Mouse (Mus musculus): ENCODE results near the gene Psmb3.
"Not testable (repeated sequence)": the region's sequence is repeated elsewhere in the genome, so short reads cannot be mapped to it uniquely, and the experiment has no call there.

Gene Psmb3

GRCm38 (mm10) chr11:97697199-97697890 is 5.9 kb upstream of the Psmb3 start:
- DNase-seq = no peak

GRCm38 (mm10) chr11:97697891-97698529 is 5.2 kb upstream of the Psmb3 start:
- DNase-seq = no peak

- DNase-seq = peak; percentile 90
These were observed 4.2 kb upstream of the Psmb3 start for GRCm38 (mm10) chr11:97698741-97699611.

- DNase-seq = peak; percentile 98
These were observed 3.6 kb upstream of the Psmb3 start for GRCm38 (mm10) chr11:97699626-97700002.

GRCm38 (mm10) chr11:97700003-97700745 is 3.0 kb upstream of the Psmb3 start, which contains the start of gene Pcgf2:
Gene Pcgf2, minus strand, starts transcription at chr11:97700497.
- peak; percentile 93 for DNase-seq

- peak; percentile 60 for DNase-seq
These were observed 2.2 kb upstream of the Psmb3 start for GRCm38 (mm10) chr11:97700746-97701580.

- DNase-seq = no peak
These were observed 1.4 kb upstream of the Psmb3 start for GRCm38 (mm10) chr11:97701581-97702392.

GRCm38 (mm10) chr11:97702393-97702745 is 830 bp upstream of the Psmb3 start:
- DNase-seq = peak; percentile 93

- not testable (repeated sequence) for DNase-seq
These were observed 6.9 kb downstream of the Psmb3 start for GRCm38 (mm10) chr11:97710067-97710466.

- DNase-seq = no peak
These were observed 8.2 kb downstream of the Psmb3 start for GRCm38 (mm10) chr11:97711200-97711900.

GRCm38 (mm10) chr11:97712286-97712685 is 9.1 kb downstream of the Psmb3 start:
- no peak for DNase-seq

GRCm38 (mm10) chr11:97713896-97714295 is 10.7 kb downstream of the Psmb3 start:
- DNase-seq = peak; percentile 63

GRCm38 (mm10) chr11:97714356-97714755 is 11.2 kb downstream of the Psmb3 start:
- DNase-seq = no peak

GRCm38 (mm10) chr11:97714784-97715760 is 11.9 kb downstream of the Psmb3 start:
- peak; percentile 37 for DNase-seq

GRCm38 (mm10) chr11:97716021-97716420 is 12.8 kb downstream of the Psmb3 start:
- DNase-seq = no peak

- no peak for DNase-seq
These were observed 14.4 kb downstream of the Psmb3 start for GRCm38 (mm10) chr11:97717369-97718280.

GRCm38 (mm10) chr11:97718281-97718860 is 15.2 kb downstream of the Psmb3 start:
- no peak for DNase-seq

- no peak for DNase-seq
These were observed 15.8 kb downstream of the Psmb3 start for GRCm38 (mm10) chr11:97719041-97719440.
